Mouse (Mus musculus): Measurements from ENCODE around the gene Alms1. TPM values are rescaled to one million over a fixed set of nuclear protein-coding genes. Genes with fewer than 3 reads are reported as not detected.

Alms1 gene
- polyA plus RNA-seq, 1 experiment = 7.2 TPM

Other genes with a start within 250 kb of the Alms1 start
- gene Rab11fip5, start 212.9 kb upstream of the Alms1 start, polyA plus RNA-seq (2011; ENCODE audit: insufficient read length, low read depth, missing spikeins) = 27.2 and 28.2 TPM in 2 replicates
- gene Noto, start 163.6 kb upstream of the Alms1 start, polyA plus RNA-seq (2011; ENCODE audit: insufficient read length, low read depth, missing spikeins) = not detected in 2 replicates
- 34.8 and 36.3 TPM in 2 replicates for gene Smyd5, start 155.5 kb upstream of the Alms1 start, polyA plus RNA-seq (2011; ENCODE audit: insufficient read length, low read depth, missing spikeins)
- 244 and 265 TPM in 2 replicates for gene Cct7, start 136.0 kb upstream of the Alms1 start, polyA plus RNA-seq (2011; ENCODE audit: insufficient read length, low read depth, missing spikeins)
- 8.8 and 9.9 TPM in 2 replicates for gene Pradc1, start 135.6 kb upstream of the Alms1 start, polyA plus RNA-seq (2011; ENCODE audit: insufficient read length, low read depth, missing spikeins)
- 0.20 and 0.26 TPM in 2 replicates for gene Fbxo41, start 84.5 kb upstream of the Alms1 start, polyA plus RNA-seq (2011; ENCODE audit: insufficient read length, low read depth, missing spikeins)
- 0.25 TPM in 1 of 2 replicates, not detected in the other for gene Egr4, start 73.9 kb upstream of the Alms1 start, polyA plus RNA-seq (2011; ENCODE audit: insufficient read length, low read depth, missing spikeins)
- not detected in 2 replicates for gene Nat8f7, start 125.7 kb downstream of the Alms1 start, polyA plus RNA-seq (2011; ENCODE audit: insufficient read length, low read depth, missing spikeins)
- not detected in 2 replicates for gene Nat8f3, start 178.2 kb downstream of the Alms1 start, polyA plus RNA-seq (2011; ENCODE audit: insufficient read length, low read depth, missing spikeins)
- not detected in 2 replicates for gene Nat8f6, start 233.4 kb downstream of the Alms1 start, polyA plus RNA-seq (2011; ENCODE audit: insufficient read length, low read depth, missing spikeins)
- gene Nat8f5, start 233.4 kb downstream of the Alms1 start, polyA plus RNA-seq (2011; ENCODE audit: insufficient read length, low read depth, missing spikeins) = not detected in 2 replicates
- not detected in 2 replicates for gene Nat8, start 244.6 kb downstream of the Alms1 start, polyA plus RNA-seq (2011; ENCODE audit: insufficient read length, low read depth, missing spikeins)

Data from embryonic fibroblast, embryonic 13.5 days (primary cell).